Mouse (Mus musculus): ENCODE measurements around the gene Cnih2.

The Cnih2 gene

GRCm38 (mm10) chr19:5098363-5099143, at the start of gene Cnih2:
Cnih2 (minus strand) TSS chr19:5098521.
- peak; percentile 76 to 85 for DNase-seq

- DNase-seq, result peak; percentile 82 to 86
These were observed 41.3 kb upstream of the Cnih2 start for GRCm38 (mm10) chr19:5139640-5140039.

- no peak for DNase-seq
These were observed 32.9 kb upstream of the Cnih2 start for GRCm38 (mm10) chr19:5131237-5131636.

- no peak for DNase-seq
These were observed 31.4 kb upstream of the Cnih2 start for GRCm38 (mm10) chr19:5129770-5130169.

- DNase-seq, result peak; percentile 62 to 66
These were observed 25.8 kb upstream of the Cnih2 start for GRCm38 (mm10) chr19:5124055-5124614.

GRCm38 (mm10) chr19:5123241-5123640, 24.9 kb upstream of the Cnih2 start:
- no peak for DNase-seq

GRCm38 (mm10) chr19:5122492-5122891, 24.2 kb upstream of the Cnih2 start:
- no peak for DNase-seq

GRCm38 (mm10) chr19:5118384-5118698, 20.0 kb upstream of the Cnih2 start, which contains the start of gene Klc2:
Klc2 (minus strand) TSS chr19:5118560.
- DNase-seq, result no peak

- peak; percentile 91 to 95 for DNase-seq
These were observed 19.4 kb upstream of the Cnih2 start for GRCm38 (mm10) chr19:5117494-5118383.

GRCm38 (mm10) chr19:5113783-5114182, 15.5 kb upstream of the Cnih2 start:
- peak; percentile 41 to 54 for DNase-seq

GRCm38 (mm10) chr19:5109659-5110453, 11.5 kb upstream of the Cnih2 start:
- peak; percentile 46 to 61 for DNase-seq

GRCm38 (mm10) chr19:5108702-5109101, 10.4 kb upstream of the Cnih2 start:
- no peak for DNase-seq

- DNase-seq, result peak in 1 of 2 experiments; percentile 35
These were observed 9.9 kb upstream of the Cnih2 start for GRCm38 (mm10) chr19:5108271-5108575.

GRCm38 (mm10) chr19:5107556-5108270, 9.4 kb upstream of the Cnih2 start:
- DNase-seq, result peak in 1 of 2 experiments; percentile 35

GRCm38 (mm10) chr19:5106731-5107191, 8.4 kb upstream of the Cnih2 start, which contains the start of gene Rab1b:
Rab1b (minus strand) TSS chr19:5107072.
- DNase-seq, result peak; percentile 98 to 99

- DNase-seq, result no peak
These were observed 7.8 kb upstream of the Cnih2 start for GRCm38 (mm10) chr19:5106074-5106473.

GRCm38 (mm10) chr19:5097521-5098362, 579 bp downstream of the Cnih2 start:
- peak in 1 of 2 experiments; percentile 16 for DNase-seq

GRCm38 (mm10) chr19:5095887-5096474, 2.3 kb downstream of the Cnih2 start:
- peak in 1 of 2 experiments; percentile 23 for DNase-seq

GRCm38 (mm10) chr19:5094746-5095417, 3.4 kb downstream of the Cnih2 start:
- peak in 1 of 2 experiments; percentile 30 for DNase-seq

GRCm38 (mm10) chr19:5094243-5094632, 4.1 kb downstream of the Cnih2 start:
- peak; percentile 96 to 98 for DNase-seq
